Mouse (Mus musculus) telencephalon, adult 2 months (tissue): ENCODE results near the gene Gpr15.

Experiments used
- DNase-seq: peaks from one replicate; pipeline ENCODE4 v3.0.0-alpha.2; 2011; ENCODE audit warnings: low read depth, low spot score

Gpr15 gene

DNA sequence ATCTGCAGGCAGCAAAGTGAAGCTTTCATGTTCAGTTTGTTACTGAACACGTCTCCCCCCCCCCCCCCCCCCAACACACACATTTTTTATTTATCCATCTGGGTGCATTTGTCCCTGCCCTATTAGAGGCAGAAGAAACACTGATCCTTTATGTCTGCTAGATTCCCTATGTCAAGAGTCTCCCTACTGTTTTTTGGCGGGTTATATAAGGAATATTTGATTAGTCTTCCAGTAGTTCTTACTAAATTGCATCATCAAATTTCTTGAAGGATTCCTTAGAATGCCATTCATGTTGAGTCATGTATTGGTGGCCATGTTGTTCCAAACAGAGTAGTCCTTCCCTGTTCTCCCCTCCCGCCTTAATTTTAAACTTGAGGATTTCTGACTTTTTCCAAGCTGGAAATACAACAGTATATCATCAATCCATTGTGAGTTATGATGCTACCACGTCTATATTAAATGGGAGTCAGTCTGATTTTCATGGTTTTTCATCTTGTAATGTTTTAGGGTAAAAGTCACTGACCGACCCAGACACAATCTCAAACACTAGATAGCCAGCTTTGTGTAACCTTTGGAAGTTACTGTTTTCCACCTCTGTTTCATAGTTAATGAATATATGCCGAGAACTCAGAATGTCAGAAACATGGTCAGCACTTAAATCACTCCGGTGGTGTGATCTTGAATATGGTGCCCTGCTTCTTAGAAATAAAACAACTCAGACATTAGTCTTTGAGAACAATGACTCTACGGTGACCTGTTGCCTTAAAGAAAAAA, 47.5 kb downstream of the Gpr15 start:
- no peak for DNase-seq

GRCm38 (mm10) chr16:58670643-58671042, 48.2 kb downstream of the Gpr15 start:
- no peak for DNase-seq

DNA sequence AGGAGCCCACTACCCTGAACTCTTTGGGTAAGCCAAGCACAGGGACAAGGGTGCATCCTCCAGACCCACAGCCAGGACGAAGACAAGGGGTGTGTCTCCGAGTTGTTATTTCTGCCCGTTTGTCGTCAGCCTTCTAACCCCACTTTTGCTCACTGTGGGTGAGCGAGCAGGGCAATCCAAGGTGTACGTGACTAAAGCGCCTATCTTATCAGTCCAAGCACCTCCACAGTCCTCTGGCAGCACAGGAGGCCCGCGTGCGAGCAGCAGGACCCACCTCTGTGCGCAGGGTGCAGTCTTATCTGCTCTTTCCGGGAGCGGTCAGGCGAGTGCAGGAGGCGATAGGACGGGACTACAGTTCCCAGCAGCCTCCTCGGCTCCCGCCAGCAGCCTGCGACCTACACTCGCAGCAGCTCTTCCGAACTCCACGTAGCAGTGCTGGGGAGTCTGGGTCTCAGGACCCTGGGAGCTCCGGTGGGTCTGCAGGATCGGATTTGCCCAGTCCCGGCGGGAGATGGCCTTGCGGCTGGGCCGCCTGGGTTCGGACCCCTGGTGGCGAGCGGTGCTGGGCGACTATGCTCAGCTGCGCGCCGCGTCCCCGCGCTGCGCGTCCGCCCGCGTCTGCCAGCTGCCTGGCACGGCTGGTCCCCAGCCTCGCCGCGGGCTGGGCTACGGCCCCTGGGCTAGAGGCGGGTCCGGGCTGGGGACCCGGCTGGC, 48.8 kb downstream of the Gpr15 start, which contains the start of gene Cpox:
Gene Cpox, plus strand, starts transcription at position 376 of the 714 bp plus-strand sequence.
- DNase-seq = peak; percentile 87

DNA sequence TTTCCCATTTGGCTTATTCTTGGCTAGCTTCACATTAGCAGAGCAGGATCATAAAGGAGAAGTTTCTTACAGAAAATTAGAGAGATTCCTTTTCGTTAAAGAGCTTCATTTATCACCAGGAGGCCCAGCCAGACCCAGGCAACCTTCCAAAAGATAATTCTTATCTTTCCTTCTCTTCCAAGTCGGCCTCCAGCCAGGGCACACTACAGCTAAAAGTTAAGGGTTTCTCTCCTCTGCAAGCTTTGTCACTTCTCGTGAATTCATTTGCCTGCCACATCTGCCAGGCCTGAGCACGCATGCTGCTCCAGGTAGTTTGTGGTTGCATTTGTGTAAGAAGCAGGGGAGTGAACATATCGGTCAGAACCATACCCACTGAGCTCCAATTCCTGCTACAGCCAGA, 49.6 kb downstream of the Gpr15 start:
- DNase-seq = no peak

DNA sequence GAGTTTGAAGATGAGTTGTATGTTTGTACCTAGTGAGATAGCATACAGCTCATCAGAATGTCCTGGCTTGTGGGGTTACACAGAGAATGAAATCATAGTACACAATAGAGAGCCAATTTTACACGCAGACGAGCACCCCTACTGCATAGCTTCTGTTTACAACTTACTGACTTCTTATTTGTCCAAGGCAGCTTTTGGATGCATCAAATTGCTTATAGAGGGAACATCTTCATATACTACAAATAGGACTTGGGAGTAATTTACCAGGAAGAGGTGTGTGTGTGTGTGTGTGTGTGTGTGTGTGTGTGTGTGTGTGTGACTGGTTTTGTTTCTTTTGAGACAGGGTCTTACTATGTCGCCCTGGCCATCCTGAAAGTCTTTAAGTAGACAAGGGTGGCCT, 50.3 kb downstream of the Gpr15 start:
- no peak for DNase-seq
